22 mouse cellular contexts compared by ENCODE assay signal in the genomic region with DNA sequence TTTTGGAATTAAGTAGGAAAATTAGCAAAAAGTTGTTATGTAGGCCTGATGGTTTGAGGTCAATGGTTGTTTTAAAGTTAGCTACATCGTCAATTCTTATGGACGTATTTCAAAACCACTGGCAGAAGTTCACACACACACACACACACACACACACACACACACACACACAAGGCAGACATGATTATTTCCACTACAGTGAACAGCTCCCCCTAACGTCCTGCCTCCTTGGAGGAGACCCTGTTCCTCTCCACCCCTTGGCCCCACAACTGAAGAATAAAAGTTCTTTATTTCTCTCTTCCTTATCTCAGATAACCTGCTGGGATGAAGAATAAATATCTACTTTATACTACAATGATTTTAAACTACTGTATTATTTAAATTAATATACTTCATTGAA. TPM values are rescaled to one million over a fixed set of nuclear protein-coding genes. Genes with fewer than 3 reads are reported as not detected.
DNase-seq lines count a peak whose midpoint lies in the region; ATAC-seq and TF ChIP-seq lines count a peak whose summit lies in the region.
"Had no signal": no experiment of that assay in that cellular context is flagged by ENCODE, and none has a peak within 500 bp of the region (broad histone marks: within the 10 kb centered on the region; RNA-seq: fewer than 3 reads in every experiment).

No protein-coding gene starts in this region.

- WGBS in liver, adult 2 months = 31% methylated on average over 3 of the region's 3 CpGs
- WGBS in midbrain, embryonic 11.5 days = 73% methylated on average over 3 of the region's 3 CpGs
- WGBS in midbrain, embryonic 15.5 days = 66% methylated on average over 3 of the region's 3 CpGs

- H3K27ac ChIP-seq in liver, adult 2 months (replicated peaks; ENCODE audit: insufficient read depth, low read depth, low read length) = no peak overlapping the region
- no peak overlapping the region for H3K27ac ChIP-seq in midbrain, embryonic 11.5 days (ENCODE audit: low read depth, low read length)
- no peak overlapping the region for H3K27ac ChIP-seq in midbrain, embryonic 15.5 days
- H3K27ac ChIP-seq: embryonic facial prominence, embryonic 15.5 days; heart, embryonic 13.5 days; hindbrain, embryonic 14.5 days; limb, embryonic 12.5 days; macrophage; midbrain, embryonic 12.5 days had no signal

- no peak overlapping the region for H3K4me3 ChIP-seq in liver, adult 2 months (ENCODE audit: insufficient read depth, low read depth, low read length)
- H3K4me3 ChIP-seq in midbrain, embryonic 11.5 days (ENCODE audit: low read depth, low read length) = no peak overlapping the region
- no peak overlapping the region for H3K4me3 ChIP-seq in midbrain, embryonic 15.5 days
- H3K4me3 ChIP-seq: embryonic facial prominence, embryonic 15.5 days; heart, embryonic 13.5 days; limb, embryonic 12.5 days; midbrain, embryonic 12.5 days had no signal

- no peaks in the 10 kb centered on the region for H3K36me3 ChIP-seq in liver, adult 2 months (ENCODE audit: control insufficient read depth, insufficient read depth, low read length)
- no peaks in the 10 kb centered on the region for H3K36me3 ChIP-seq in midbrain, embryonic 11.5 days (ENCODE audit: control insufficient read depth, insufficient read depth, low read length)
- no peaks in the 10 kb centered on the region for H3K36me3 ChIP-seq in midbrain, embryonic 15.5 days (replicated peaks)
- H3K36me3 ChIP-seq: embryonic facial prominence, embryonic 15.5 days; heart, embryonic 13.5 days; limb, embryonic 12.5 days had no signal

- no peaks in the 10 kb centered on the region for H3K9me3 ChIP-seq in midbrain, embryonic 11.5 days (ENCODE audit: control insufficient read depth, low read length)
- no peaks in the 10 kb centered on the region for H3K9me3 ChIP-seq in midbrain, embryonic 15.5 days
- H3K9me3 ChIP-seq: embryonic facial prominence, embryonic 15.5 days; limb, embryonic 12.5 days; midbrain, embryonic 12.5 days had no signal

- TF ChIP-seq CTCF in liver, adult 2 months (IDR thresholded peaks at IDR 0.05; ENCODE audit: low read depth, low read length) = 0 out of 2 replicates have a peak, but pooled peaks have one; percentile 15

- H3K9ac ChIP-seq in liver, adult 2 months (ENCODE audit: low read depth, low read length) = no peak overlapping the region
- H3K9ac ChIP-seq in midbrain, embryonic 11.5 days (ENCODE audit: low read length) = no peak overlapping the region
- no peak overlapping the region for H3K9ac ChIP-seq in midbrain, embryonic 15.5 days
- H3K9ac ChIP-seq: embryonic facial prominence, embryonic 15.5 days; heart, embryonic 13.5 days; hindbrain, embryonic 14.5 days; limb, embryonic 12.5 days; midbrain, embryonic 12.5 days had no signal

- intact Hi-C loops in heart, postnatal 25 days (cut with DNase I) = no loop called here

- ATAC-seq in midbrain, embryonic 11.5 days (ENCODE audit: low FRiP score) = no peak
- ATAC-seq in midbrain, embryonic 15.5 days (replicated peaks) = no peak
- ATAC-seq: forebrain, embryonic 14.5 days; inflammation-experienced regulatory T-cells, adult 6 months had no signal

- no peaks in the 10 kb centered on the region for H3K27me3 ChIP-seq in liver, adult 2 months (ENCODE audit: control insufficient read depth, insufficient read depth, low read length)
- no peaks in the 10 kb centered on the region for H3K27me3 ChIP-seq in midbrain, embryonic 11.5 days (ENCODE audit: control insufficient read depth, insufficient read depth, low read length)
- H3K27me3 ChIP-seq in midbrain, embryonic 15.5 days (replicated peaks) = no peaks in the 10 kb centered on the region
- H3K27me3 ChIP-seq: embryonic facial prominence, embryonic 15.5 days; heart, embryonic 13.5 days; limb, embryonic 12.5 days; midbrain, embryonic 12.5 days had no signal

- H3K79me2 ChIP-seq in liver, adult 2 months (ENCODE audit: control insufficient read depth, insufficient read depth, low read length) = no peaks in the 10 kb centered on the region

- no peak overlapping the region for H3K4me2 ChIP-seq in midbrain, embryonic 11.5 days
- no peak overlapping the region for H3K4me2 ChIP-seq in midbrain, embryonic 15.5 days
- H3K4me2 ChIP-seq: embryonic facial prominence, embryonic 15.5 days; heart, embryonic 13.5 days; hindbrain, embryonic 14.5 days; limb, embryonic 12.5 days; midbrain, embryonic 12.5 days had no signal

- no peaks in the 10 kb centered on the region; the same call in 1 of the 2 replicates for H3K4me1 ChIP-seq in liver, adult 2 months (ENCODE audit: control insufficient read depth, insufficient read depth, low read length)
- H3K4me1 ChIP-seq in midbrain, embryonic 11.5 days (ENCODE audit: control insufficient read depth, insufficient read depth, low read length) = no peaks in the 10 kb centered on the region
- no peaks in the 10 kb centered on the region for H3K4me1 ChIP-seq in midbrain, embryonic 15.5 days
- H3K4me1 ChIP-seq: embryonic facial prominence, embryonic 15.5 days; limb, embryonic 12.5 days; midbrain, embryonic 12.5 days had no signal

- TF ChIP-seq POLR2A in liver, adult 2 months (IDR thresholded peaks at IDR 0.05; ENCODE audit: extremely low read depth, insufficient read depth, low read length) = no peak

- peak; percentile 55 for DNase-seq in heart, adult 11 months
- DNase-seq in heart, postnatal 25 days (ENCODE audit: low spot score) = no peak
- DNase-seq in liver, adult 2 months (ENCODE audit: extremely low read depth, low read depth, low spot score) = peak; percentile 22
- DNase-seq in liver = no peak
- peak; percentile 23 for DNase-seq in midbrain, embryonic 11.5 days (ENCODE audit: low spot score, missing footprints)
- DNase-seq in MN1 (ENCODE audit: low spot score) = no peak
- DNase-seq: adrenal gland, postnatal 10 days; cerebellum, adult 8-10 months; heart, postnatal 4 days; kidney, adult 9 months; kidney, postnatal 25 days; right cerebral cortex, postnatal 14 days had no signal

RNA-seq across cellular contexts. Expression of a gene that starts 21.4 kb away (rescaled TPM):
- total RNA-seq in heart, postnatal 25 days (2021) = 10 to 100 TPM; 63.5 to 66.0 TPM
- 5.0 and 9.8 TPM in 2 replicates for total RNA-seq in liver, adult 2 months (2014; rRNA removed)
- polyA plus RNA-seq in liver, adult 2 months (2012; rRNA removed) = 2.3 and 2.4 TPM in 2 replicates
- polyA plus RNA-seq in midbrain, embryonic 11.5 days (2014; fragmentation: Nextera tagmentation; extraction: Ambion mirVana) = 95.1 and 102 TPM in 2 replicates
- polyA plus RNA-seq in midbrain, embryonic 15.5 days (2015; fragmentation: Nextera tagmentation; extraction: Ambion mirVana) = 22.8 and 23.1 TPM in 2 replicates
- total RNA-seq: granulocyte monocyte progenitor cell, adult 5-6 weeks had no signal
- polyA plus RNA-seq: macrophage had no signal

RNA-seq across cellular contexts. Expression of a gene that starts 39.4 kb away (rescaled TPM):
- 10 to 100 TPM; 38.5 to 43.0 TPM for total RNA-seq in heart, postnatal 25 days (2021)
- 32.3 and 36.4 TPM in 2 replicates for total RNA-seq in liver, adult 2 months (2014; rRNA removed)
- 5.8 and 6.7 TPM in 2 replicates for polyA plus RNA-seq in liver, adult 2 months (2012; rRNA removed)
- 41.2 and 45.1 TPM in 2 replicates for polyA plus RNA-seq in midbrain, embryonic 11.5 days (2014; fragmentation: Nextera tagmentation; extraction: Ambion mirVana)
- 17.5 and 18.7 TPM in 2 replicates for polyA plus RNA-seq in midbrain, embryonic 15.5 days (2015; fragmentation: Nextera tagmentation; extraction: Ambion mirVana)

RNA-seq across cellular contexts. Expression of a gene that starts 40.1 kb away (rescaled TPM):
- total RNA-seq in heart, postnatal 25 days (2021) = 1,000 to 10,000 TPM; 1,789 to 1,861 TPM
- total RNA-seq in liver, adult 2 months (2014; rRNA removed) = 296 and 354 TPM in 2 replicates
- 196 and 235 TPM in 2 replicates for polyA plus RNA-seq in liver, adult 2 months (2012; rRNA removed)
- 778 and 822 TPM in 2 replicates for polyA plus RNA-seq in midbrain, embryonic 11.5 days (2014; fragmentation: Nextera tagmentation; extraction: Ambion mirVana)
- polyA plus RNA-seq in midbrain, embryonic 15.5 days (2015; fragmentation: Nextera tagmentation; extraction: Ambion mirVana) = 708 and 715 TPM in 2 replicates

RNA-seq across cellular contexts. Expression of a gene that starts 59.8 kb away (rescaled TPM):
- total RNA-seq in heart, postnatal 25 days (2021) = 10 to 100 TPM; 34.3 to 38.8 TPM
- total RNA-seq in liver, adult 2 months (2014; rRNA removed) = 36.9 and 40.1 TPM in 2 replicates
- 47.8 and 55.9 TPM in 2 replicates for polyA plus RNA-seq in liver, adult 2 months (2012; rRNA removed)
- polyA plus RNA-seq in midbrain, embryonic 11.5 days (2014; fragmentation: Nextera tagmentation; extraction: Ambion mirVana) = 60.2 and 60.4 TPM in 2 replicates
- 36.4 and 37.4 TPM in 2 replicates for polyA plus RNA-seq in midbrain, embryonic 15.5 days (2015; fragmentation: Nextera tagmentation; extraction: Ambion mirVana)

Comparison
In these comparisons a context has a peak if more than half of its experiments do, and no peak if none do; other contexts are left out.
1. DNase-seq: peak in heart, adult 11 months (single experiment), liver, adult 2 months (single experiment) and midbrain, embryonic 11.5 days (single experiment); none in heart, postnatal 25 days (single experiment), liver (single experiment) and MN1 (single experiment).